Mouse (Mus musculus) adrenal gland, adult (tissue): Measurements from ENCODE around the gene Doc2g.

Experiments used
- DNase-seq, 2 experiments: peaks; one replicate each; pipeline ENCODE4 v3.0.0; 2022 to 2023; ENCODE audit warnings: low spot score in 1 of 2; ENCODE audit not compliant: inconsistent age in 2 of 2

Doc2g gene

DNA sequence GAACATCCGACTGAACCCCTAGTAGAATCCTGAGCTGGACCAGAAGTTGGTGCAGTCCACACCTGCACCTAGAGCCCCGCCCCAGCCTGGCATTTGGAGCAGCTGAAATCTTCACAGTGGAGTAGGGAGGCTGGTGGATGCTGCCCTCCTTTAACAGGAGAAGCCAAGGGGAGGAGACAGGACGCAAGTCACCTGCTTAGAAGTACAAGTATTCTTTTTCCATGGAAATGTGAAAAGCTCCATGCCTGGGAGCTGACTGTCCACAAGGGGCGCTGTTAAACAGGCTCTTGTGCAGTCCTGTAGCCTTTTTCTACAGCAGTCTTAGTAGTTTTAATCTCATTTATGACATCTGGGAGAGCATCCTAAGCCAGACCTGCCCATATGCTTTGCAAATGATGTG is 14.4 kb upstream of the Doc2g start:
- no peak for DNase-seq

DNA sequence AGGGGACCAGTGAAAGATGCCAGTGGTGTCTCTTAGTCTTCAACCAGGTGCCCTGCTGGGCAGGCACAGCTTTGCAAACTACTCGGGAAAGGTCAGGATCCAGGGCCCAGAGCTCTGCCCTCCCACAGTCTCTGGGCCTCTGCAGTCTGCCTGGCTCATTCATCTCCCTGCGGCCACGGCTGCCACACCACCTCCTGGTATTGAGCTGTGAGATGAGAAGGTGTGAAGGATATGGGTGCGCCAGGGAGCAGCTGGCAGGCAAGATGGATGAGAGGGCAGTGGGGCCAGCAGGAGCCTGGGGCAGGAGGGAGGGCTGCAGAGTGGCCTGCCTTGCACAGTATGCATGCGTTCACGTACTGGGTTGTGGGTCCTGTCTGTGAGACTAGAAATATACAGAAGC is 12.3 kb upstream of the Doc2g start:
- no peak for DNase-seq

DNA sequence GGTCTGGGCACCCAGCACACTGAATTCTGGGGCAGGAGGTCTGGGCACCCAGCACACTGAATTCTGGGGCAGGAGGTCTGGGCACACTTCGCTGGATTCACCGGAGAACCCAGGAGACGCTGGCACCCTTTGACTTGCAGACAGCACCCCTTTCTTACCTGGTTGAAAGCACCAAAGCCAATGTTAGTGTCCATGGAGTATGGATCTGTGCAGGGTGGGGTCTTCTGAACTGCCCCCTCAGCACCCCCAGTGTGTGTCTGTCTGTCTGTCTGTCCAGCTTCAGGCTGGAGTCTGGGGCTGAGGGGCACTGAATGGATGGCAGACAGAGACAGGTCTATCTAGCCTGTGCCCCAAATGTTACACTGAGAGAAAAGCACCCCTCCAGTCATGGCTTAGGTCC is 11.6 kb upstream of the Doc2g start:
- DNase-seq = no peak

DNA sequence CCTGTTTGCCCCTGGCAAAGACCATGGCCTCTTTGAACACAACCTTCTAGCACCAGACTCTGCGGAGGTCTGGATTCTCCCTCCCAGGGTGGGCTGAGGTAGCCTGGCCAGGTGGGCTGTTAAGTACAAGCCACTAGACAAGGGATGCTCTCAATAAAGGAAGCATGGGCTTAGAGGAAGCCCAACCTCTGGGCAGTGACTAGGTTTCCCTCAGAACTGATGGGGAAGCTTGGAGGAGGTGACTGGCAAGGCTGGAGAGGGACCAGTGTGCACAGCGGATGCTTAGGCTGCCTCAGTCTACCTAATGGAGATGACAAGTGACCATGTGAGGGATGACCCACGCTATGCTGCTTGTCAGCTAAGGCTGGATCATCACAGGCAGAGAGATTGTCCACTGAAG is 11.1 kb upstream of the Doc2g start:
- DNase-seq = no peak

DNA sequence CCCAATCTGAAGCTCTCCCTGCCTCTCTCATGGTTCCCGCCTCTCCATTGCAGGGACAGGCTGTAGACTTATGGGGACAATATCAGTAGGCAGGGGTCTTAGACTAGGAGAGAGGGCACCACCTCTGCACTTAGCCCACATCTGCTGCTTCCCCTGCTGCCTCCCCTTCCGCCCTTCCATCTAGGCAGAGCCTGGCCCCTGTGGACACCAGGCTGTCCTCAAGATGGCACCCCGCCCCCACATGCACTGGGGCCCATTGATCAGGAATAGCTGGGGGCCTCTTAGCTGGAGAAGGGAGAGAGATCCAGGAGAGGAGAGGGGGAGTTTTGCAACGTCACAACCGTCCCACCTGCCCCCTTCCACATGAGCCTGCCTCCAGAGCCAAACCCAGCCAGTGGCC is 10.7 kb upstream of the Doc2g start, which contains the start of gene Tbx10:
Gene Tbx10 (plus strand): TSS at position 337 of the 400 bp plus-strand sequence.
- DNase-seq = no peak

DNA sequence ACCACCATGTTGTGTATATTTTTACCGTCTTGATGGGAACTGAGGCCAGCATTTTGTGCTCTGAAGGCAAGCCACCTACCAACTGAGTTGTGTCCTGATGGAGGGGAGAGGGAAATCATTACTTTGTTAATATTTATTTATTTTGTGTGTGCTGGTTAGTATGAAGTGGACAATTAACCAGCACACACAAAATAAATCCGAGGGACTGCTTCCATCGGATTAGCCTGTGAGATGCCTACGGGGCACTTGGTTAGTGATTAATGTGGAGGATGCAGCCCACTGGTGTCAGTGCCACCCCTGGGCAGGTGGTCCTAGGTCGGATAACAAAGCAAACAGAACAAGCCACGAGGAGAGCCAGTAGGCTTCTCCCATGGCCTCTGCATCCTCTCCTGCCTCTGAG is 8.2 kb upstream of the Doc2g start:
- no peak for DNase-seq

DNA sequence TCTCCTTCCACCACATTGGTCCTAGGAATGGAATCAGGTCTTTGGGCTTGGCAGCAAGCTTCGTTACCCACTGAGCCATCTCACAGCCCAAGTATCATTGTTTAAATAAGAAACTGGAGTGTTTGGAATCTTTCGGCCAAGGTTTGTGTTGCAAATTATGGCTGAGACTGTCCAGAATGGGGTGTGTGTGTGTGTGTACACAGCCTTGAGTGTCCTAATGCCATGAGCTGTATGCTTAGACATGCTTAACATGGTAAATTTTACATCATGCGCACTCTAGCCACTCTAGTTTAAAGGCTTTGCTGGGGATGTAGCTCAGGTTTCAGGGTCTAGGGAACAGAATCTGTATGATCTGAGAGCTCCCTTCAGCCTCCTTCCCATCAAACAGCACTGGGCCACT is 7.6 kb upstream of the Doc2g start:
- no peak for DNase-seq

DNA sequence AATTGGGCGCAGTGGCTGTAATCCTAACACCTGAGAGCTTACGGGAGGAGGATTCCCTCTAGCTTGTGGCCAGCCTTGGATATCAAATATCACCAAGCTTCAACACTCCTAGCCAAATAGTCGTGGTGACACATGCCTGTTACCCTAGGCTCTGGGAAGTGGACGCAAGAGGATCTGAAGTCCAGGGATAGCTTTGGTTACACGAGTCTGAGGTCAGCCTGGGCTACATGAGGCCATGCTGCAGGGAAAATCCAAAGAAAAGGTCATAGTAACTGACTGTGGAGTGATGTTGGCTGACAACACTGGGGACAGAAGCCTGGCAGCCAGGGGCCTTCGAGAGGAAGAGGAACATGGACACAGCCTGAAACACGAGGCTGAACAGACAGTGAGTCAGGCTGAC is 7.0 kb upstream of the Doc2g start:
- no peak for DNase-seq

DNA sequence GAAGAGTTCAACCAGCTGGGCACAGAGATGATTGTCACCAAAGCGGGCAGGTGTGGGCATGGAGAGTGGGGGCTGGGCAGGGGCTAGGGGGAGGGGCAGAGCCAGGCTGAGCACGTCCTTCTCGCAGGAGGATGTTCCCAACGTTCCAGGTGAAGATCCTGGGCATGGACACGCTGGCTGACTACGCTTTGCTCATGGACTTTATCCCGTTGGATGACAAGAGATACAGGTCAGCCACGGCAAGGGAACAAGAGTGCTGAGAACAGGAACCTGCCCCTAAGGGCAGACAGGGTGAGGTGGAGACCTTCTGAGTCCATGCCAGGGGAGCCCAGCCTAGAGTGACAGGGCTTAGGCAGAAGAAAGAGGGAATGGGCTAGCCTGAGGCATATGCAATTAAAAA is 6.4 kb upstream of the Doc2g start:
- no peak for DNase-seq

DNA sequence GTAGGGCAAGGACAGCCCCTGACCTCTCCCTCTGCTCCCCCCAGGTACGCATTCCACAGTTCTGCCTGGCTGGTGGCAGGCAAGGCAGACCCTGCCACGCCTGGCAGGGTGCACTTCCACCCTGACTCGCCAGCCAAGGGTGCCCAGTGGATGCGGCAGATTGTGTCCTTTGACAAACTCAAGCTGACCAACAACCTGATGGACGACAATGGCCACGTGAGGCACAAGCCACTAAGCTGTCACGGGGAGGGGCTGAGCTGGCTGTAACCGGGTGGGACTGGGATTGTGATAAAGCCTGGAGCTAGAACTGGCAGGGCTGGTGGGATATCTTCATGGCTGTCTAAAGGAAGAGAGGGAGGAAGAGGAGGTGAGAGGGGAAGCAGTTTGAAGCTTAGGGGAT is 5.9 kb upstream of the Doc2g start:
- DNase-seq = no peak

DNA sequence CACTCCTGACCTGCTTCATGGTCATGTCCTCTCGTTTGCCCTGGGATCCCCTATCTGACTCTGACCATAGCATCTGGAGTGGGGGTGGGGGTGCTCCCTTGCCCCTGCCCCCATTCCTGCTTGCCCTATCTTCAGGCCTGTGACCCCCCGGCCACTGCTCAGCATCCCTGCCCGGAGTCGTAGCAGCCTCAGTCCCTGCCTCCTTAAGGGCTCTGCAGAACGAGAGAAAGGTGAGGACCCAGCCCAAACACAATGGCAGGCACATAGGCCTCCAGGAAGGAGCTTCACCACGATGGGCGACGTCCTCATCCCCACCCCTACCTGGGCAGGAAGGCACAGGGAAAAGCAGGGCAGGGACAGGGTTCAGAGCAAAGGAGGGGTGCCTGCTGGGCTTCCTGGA is 4.8 kb upstream of the Doc2g start:
- DNase-seq = no peak

DNA sequence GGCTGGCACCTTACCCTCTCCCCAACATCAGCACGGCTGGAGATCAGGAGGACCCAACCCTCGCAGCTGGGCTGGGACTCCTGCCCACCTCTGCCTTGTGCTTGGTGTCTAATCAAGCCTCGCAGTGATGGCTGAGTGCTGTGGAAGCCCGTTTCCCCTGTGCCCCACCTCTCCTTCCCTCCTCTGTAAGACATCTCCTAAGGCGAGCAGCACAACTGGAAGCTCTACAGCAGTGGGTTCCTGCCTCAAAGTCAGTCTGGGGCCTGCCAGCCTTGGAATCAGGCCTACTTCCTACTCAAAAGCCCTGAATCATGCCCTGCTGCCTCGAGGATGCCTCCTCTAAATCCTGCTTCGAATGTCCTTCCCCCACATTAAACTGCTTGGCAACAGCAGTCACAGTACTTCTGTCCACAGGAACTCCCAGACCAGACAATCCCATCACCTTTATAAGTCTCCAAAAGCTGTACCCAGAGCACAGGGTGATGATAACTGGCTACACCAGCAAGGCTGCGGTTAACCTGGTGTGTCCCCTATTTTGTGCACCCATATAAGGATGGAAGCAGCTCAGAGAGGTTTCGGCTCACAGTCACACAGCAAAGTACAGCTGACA is 3.9 kb upstream of the Doc2g start:
- no peak for DNase-seq

DNA sequence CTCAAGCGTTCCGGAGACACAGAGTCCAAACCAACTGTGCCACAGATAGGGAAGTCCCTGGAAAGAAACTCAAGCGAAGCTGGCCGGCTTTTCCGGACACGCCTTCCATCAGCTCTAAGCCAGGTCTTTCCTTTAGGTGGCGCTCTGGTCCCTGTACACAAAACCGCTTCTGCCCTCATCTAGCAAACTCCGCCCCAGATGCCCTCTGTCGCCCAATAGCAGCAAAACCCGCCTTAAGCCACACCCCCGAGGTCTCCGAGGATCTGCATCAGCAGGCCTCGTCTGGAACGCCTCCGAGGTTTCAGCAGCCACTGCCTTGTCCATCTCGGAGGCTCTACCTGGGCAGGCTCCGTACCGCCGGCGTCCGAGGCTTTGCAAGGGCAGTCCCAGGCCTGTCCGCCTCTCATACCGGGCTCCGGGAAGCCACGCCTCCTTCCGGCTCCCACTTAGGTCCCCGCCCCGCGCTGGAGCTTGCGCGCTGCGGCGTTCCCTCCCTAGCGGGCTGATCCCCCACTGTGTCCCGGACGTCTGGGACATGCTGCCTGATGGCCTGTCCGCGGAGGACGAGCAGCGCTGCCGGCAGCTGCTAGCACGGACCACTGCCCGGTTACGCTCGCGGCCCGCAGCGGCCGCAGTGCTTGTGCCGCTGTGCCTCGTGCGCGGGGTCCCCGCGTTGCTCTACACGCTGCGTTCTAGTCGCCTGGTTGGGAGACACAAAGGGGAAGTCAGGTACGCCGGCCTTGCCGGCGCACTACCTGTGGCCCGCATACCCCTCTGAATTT is 2.8 kb upstream of the Doc2g start, which contains the start of the genes Nudt8 and Gm49405:
Gene Nudt8 (plus strand): TSS at position 462 of the 782 bp plus-strand sequence.
Gene Gm49405 (plus strand): TSS at position 508 of the 782 bp plus-strand sequence.
- DNase-seq = peak; percentile 98 to 99

DNA sequence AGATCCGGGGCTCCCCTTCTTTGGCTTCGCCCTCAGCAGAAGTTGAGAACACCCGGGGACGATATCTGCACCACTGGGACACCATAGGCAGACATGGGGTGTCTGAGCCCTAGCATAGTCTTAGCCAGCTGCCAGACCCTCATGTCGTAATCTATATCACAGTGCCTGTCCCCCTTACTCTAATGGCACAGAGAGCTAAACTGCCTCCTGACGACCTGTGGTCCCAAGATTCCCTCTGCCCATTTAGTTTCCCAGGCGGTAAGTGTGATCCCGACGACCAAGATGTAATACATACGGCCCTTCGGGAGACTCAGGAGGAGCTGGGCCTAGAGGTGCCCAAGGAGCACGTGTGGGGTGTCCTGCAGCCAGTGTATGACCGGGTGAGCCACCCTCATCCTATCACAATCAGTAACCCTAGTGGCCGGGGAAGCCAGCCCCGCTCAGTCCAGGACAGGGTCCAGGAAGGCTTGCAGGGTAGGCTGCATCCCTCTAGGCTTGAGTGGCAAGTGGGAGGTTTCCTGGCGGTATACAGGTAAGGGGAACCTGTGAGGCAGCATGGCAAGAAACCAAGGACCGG is 2.1 kb upstream of the Doc2g start:
- DNase-seq = no peak

DNA sequence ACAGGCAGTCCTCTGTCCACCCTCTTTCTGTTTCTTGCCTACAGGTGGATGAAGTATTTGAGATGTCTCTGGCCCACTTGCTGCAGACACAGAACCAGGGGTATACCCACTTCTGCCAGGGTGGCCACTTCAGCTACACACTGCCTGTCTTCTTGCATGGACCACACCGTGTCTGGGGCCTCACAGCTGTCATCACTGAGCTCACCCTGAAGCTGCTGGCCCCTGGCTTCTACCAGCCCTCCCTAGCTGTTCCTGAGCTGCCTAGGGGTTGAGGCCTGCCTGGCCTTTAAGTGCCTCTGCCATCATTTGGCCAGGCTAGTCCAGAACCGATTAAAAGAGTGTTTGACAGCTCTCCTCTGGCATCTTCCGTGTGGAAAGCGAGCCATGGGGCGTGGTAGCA is 1.4 kb upstream of the Doc2g start:
- DNase-seq = no peak

DNA sequence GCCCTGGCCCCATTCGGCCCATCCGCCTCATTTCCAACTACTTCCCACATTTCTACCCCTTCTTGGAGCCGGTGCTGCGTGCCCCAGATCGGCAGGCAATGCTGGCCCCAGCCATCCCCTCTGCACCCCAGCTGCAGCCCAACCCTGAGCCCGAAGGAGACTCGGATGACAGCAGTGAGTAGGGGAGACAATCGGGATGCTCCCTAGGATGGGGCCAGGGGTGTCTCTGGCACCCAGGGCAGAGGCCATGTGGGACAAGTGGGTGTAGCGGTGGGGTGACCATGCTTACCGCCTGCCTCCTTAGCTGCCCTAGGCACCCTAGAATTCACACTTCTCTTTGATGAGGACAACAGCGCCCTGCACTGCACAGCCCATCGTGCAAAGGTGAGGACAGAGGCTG is 528 bp downstream of the Doc2g start:
- DNase-seq = no peak

DNA sequence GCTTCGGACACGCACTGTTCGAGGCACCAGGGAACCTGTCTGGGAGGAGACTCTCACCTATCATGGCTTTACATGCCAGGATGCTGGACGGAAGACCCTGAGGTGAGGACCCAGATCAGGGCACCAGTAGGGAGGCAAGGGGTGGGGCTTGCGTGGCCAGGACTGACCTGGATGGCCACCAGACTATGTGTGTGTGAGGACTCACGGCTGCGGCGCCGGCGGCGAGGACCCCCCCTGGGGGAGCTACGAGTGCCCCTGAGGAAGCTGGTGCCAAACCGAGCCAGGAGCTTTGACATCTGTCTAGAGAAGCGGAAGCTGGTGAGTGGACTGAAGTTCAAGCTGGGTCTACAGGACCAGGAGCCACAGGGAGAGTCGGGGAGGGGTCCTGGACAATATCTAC is 1.2 kb downstream of the Doc2g start:
- no peak for DNase-seq

DNA sequence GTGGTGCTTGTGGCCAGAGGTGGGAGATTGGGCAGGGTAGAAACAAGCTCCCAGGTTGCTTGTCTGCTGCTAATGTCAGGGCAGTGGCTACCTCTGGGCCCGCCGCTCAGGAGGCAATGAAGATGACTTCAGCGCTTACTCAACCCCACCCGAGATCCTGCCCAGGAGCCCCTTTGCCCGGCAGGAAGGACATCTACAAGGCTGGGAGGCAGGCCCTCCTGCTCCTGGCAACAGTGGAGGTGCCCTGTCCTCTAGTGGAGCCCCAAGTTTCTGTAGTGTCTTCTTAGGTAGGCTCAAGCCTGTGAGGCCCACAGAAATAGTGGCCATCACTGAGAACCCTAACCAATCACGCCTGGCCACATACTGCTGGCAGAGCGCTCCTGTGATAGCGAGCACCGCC is 2.0 kb downstream of the Doc2g start:
- DNase-seq = no peak

DNA sequence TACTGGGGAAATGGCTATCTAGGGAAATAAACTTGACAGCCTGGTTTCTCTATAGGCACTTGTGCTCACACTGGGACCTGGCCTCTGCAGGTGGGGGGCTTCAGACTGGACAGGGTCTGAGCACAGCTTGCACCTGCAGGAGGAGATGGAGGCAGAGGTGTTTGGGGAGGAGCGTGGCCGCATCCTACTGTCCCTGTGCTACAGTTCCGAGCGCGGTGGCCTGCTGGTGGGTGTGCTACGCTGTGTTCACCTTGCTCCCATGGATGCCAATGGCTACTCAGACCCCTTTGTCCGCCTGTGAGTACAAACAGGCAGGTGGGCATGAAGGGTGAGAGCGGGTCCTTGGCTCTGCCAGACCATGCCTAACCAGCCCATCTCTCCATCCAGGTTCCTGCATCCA is 2.9 kb downstream of the Doc2g start:
- peak in 1 of 2 experiments; percentile 6 for DNase-seq

DNA sequence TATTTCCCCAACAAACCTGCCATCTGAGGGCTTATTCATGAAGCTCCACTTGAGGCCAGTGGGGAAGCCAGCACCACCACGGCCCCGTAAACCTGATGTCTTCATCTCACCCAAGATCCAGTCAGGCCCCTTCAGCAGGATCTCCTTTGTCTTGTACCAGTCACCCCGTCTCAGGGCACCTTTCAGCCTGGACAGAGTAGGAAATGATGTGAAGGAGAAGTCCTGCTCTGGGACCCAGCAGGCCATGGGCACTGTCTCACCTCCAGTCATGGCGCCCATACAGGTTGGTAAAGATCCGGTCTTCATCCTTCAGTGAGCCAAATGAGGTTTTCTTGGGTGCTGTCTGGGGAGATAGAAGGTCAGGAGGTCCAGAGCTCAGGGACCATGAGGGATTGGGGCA is 8.0 kb downstream of the Doc2g start:
- peak in 1 of 2 experiments; percentile 5 for DNase-seq

DNA sequence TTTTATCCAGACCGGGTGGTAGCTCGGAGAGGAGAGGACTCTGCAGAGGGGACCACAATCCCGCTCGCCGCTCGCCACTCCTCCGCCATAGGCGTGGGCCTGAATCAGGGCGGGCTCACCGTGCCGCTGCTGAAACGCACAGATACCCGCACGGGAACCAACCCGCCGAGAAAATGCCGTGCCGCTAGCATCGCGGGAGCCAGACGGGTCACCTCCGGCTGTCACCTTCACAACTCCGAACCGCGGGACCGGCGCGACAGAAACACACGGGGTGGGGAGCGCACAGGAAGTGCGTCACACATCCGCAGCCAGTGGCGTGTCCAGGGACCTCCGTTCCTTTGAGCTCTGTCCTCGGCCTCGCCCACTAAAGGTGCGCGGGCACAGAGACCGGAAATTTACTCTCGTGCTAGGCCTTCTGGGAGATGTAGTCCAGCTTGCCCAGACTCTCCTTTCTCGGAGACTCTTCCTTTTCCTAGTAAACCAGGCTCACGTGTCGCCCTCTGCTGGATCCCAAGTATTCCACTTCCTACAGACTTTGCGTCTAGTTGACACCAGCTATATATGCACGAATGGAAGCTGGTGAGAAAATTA is 9.4 kb downstream of the Doc2g start, which contains the start of gene Ndufv1:
Gene Ndufv1 (minus strand): TSS at position 375 of the 591 bp plus-strand sequence.
- peak; percentile 98 to 99 for DNase-seq

DNA sequence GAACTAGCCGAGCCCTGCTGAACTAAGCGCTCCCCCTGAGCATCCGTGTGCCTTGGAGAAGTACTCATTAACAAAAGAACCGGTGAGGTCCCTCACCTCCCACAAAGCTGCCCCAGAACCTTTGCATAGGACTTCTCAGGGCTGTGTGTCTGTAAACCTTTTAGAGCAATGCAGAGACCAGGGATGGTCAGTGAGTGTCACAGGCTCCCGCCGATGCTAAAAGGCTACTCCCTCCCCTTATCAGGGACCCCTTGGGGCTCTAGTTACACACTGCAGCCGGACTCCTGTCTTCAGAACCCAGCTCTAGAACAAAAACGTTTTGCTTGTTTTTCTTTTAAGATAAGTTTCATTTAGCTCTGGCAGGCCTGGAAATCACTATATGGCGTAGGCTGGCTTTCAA is 10.0 kb downstream of the Doc2g start:
- DNase-seq = no peak
